Comparison of ENCODE assay signal across 8 mouse cellular contexts in genomic region chr7:98120325-98120724, GRCm38 (mm10). TPM values are rescaled to one million over a fixed set of nuclear protein-coding genes. Genes with fewer than 3 reads are reported as not detected.
DNase-seq lines count a peak whose midpoint lies in the region; ATAC-seq and TF ChIP-seq lines count a peak whose summit lies in the region.

No protein-coding gene starts in this region.

- peak overlapping the region; percentile 57 for H3K4me2 ChIP-seq in intestine, embryonic 16.5 days (ENCODE audit: low read depth, low read length)
- peak overlapping the region; percentile 51 for H3K4me2 ChIP-seq in midbrain, embryonic 12.5 days (replicated peaks)

- no peaks in the 10 kb centered on the region for H3K27me3 ChIP-seq in intestine, embryonic 16.5 days (replicated peaks; ENCODE audit: control insufficient read depth, insufficient read depth, low read length)
- H3K27me3 ChIP-seq in limb, embryonic 10.5 days (ENCODE audit: low read depth, poor library complexity, severe bottlenecking): peaks cover 11% of the 10 kb centered on the region; the same call in 1 of the 2 replicates
- peaks cover 6% of the 10 kb centered on the region; the same call in 1 of the 2 replicates for H3K27me3 ChIP-seq in midbrain, embryonic 12.5 days
- no peaks in the 10 kb centered on the region for H3K27me3 ChIP-seq in spleen, adult 2 months (ENCODE audit: control insufficient read depth, insufficient read depth, low read length)

- ATAC-seq in common myeloid progenitor, adult 5-6 weeks (replicated peaks; ENCODE audit: low read depth, poor library complexity, severe bottlenecking): peak; percentile 91
- ATAC-seq in intestine, embryonic 16.5 days: peak; percentile 79
- peak; percentile 57; the same call in 1 of the 2 replicates for ATAC-seq in midbrain, embryonic 12.5 days (ENCODE audit: low FRiP score, low read depth)

- peak overlapping the region; percentile 77 for H3K27ac ChIP-seq in intestine, embryonic 16.5 days (ENCODE audit: low read length)
- H3K27ac ChIP-seq in limb, embryonic 10.5 days: no peak overlapping the region
- H3K27ac ChIP-seq in midbrain, embryonic 12.5 days (replicated peaks): no peak overlapping the region
- H3K27ac ChIP-seq in spleen, adult 2 months (ENCODE audit: insufficient read depth, low read length): no peak overlapping the region

- peaks cover 18% of the 10 kb centered on the region for H3K4me1 ChIP-seq in intestine, embryonic 16.5 days (ENCODE audit: control insufficient read depth, insufficient read depth, low read length)
- H3K4me1 ChIP-seq in limb, embryonic 10.5 days: peaks cover 18% of the 10 kb centered on the region
- 0 out of 2 replicates have a peak, but pooled peaks cover 5% of the 10 kb centered on the region for H3K4me1 ChIP-seq in midbrain, embryonic 12.5 days
- no peaks in the 10 kb centered on the region; the same call in 1 of the 2 replicates for H3K4me1 ChIP-seq in spleen, adult 2 months (ENCODE audit: control insufficient read depth, insufficient read depth, insufficient read length)

- TF ChIP-seq POLR2A in spleen, adult 2 months (IDR thresholded peaks at IDR 0.05; ENCODE audit: low read depth, low read length): no peak

- H3K9me3 ChIP-seq in intestine, embryonic 16.5 days (ENCODE audit: control insufficient read depth, low read length): no peaks in the 10 kb centered on the region
- no peaks in the 10 kb centered on the region for H3K9me3 ChIP-seq in limb, embryonic 10.5 days (replicated peaks)
- H3K9me3 ChIP-seq in midbrain, embryonic 12.5 days: no peaks in the 10 kb centered on the region

- H3K4me3 ChIP-seq in intestine, embryonic 16.5 days (ENCODE audit: low read length): peak overlapping the region; percentile 33
- H3K4me3 ChIP-seq in limb, embryonic 10.5 days: peak overlapping the region; percentile 41
- 0 out of 2 replicates have a peak overlapping the region, but pooled peaks have one; percentile 21 for H3K4me3 ChIP-seq in midbrain, embryonic 12.5 days
- H3K4me3 ChIP-seq in spleen, adult 2 months (ENCODE audit: extremely low read depth, insufficient read depth, insufficient read length): peak overlapping the region; percentile 42; the same call in 1 of the 2 replicates

- DNase-seq in left cerebral cortex, adult 18-20 months (ENCODE audit: low spot score in 2 of 2): peak; percentile 76 to 79
- DNase-seq in left cerebral cortex, adult 11 months (ENCODE audit: low spot score): no peak
- DNase-seq in gastrocnemius, postnatal 25 days: peak; percentile 47
- peak; percentile 87 for DNase-seq in limb, embryonic 10.5 days (ENCODE audit: low spot score)
- DNase-seq in spleen, adult 2 months (ENCODE audit: low read depth in 1 of 2, low spot score in 2 of 2): peak; percentile 50 to 67

- H3K9ac ChIP-seq in intestine, embryonic 16.5 days (ENCODE audit: low read depth, low read length): peak overlapping the region; percentile 54
- no peak overlapping the region; the same call in 1 of the 2 replicates for H3K9ac ChIP-seq in midbrain, embryonic 12.5 days (replicated peaks)

- H3K36me3 ChIP-seq in intestine, embryonic 16.5 days (ENCODE audit: control insufficient read depth, insufficient read depth, low read length): no peaks in the 10 kb centered on the region
- H3K36me3 ChIP-seq in limb, embryonic 10.5 days: no peaks in the 10 kb centered on the region
- no peaks in the 10 kb centered on the region for H3K36me3 ChIP-seq in midbrain, embryonic 12.5 days
- peaks cover 2% of the 10 kb centered on the region; the same call in 1 of the 2 replicates for H3K36me3 ChIP-seq in spleen, adult 2 months (ENCODE audit: control insufficient read depth, insufficient read depth, low read length)

- TF ChIP-seq CTCF in spleen, adult 2 months (IDR thresholded peaks at IDR 0.05; ENCODE audit: extremely low read depth, insufficient read depth, insufficient read length, insufficient replicate concordance): peak; percentile 82; the same call in 1 of the 2 replicates

- 7% methylated on average over 7 of the region's 7 CpGs for WGBS in intestine, embryonic 16.5 days
- 4% methylated on average over 7 of the region's 7 CpGs for WGBS in limb, embryonic 10.5 days
- 9% methylated on average over 7 of the region's 7 CpGs for WGBS in midbrain, embryonic 12.5 days
- 3% methylated on average over 7 of the region's 7 CpGs for WGBS in spleen, adult 2 months

RNA-seq across cellular contexts. Expression of gene Myo7a, which starts 1.0 kb away (rescaled TPM):
- 10 to 100 TPM in 1 of 2 experiments, 1 to 10 TPM in 1; 9.9 to 10.3 TPM for total RNA-seq in left cerebral cortex, adult 18-20 months (2021)
- total RNA-seq in common myeloid progenitor, adult 5-6 weeks (2017): 7.4 and 7.5 TPM in 2 replicates
- 1 to 10 TPM; 2.8 to 3.5 TPM for total RNA-seq in gastrocnemius, postnatal 25 days (2021)
- polyA plus RNA-seq in intestine, embryonic 16.5 days (2015; fragmentation: Nextera tagmentation; extraction: Ambion mirVana): 24.0 and 35.6 TPM in 2 replicates
- 18.6 and 19.1 TPM in 2 replicates for polyA plus RNA-seq in limb, embryonic 10.5 days (2016; fragmentation: Nextera tagmentation; extraction: Ambion mirVana)
- polyA plus RNA-seq in midbrain, embryonic 12.5 days (2016; fragmentation: Nextera tagmentation; extraction: Ambion mirVana): 20.6 and 21.6 TPM in 2 replicates
- 24.3 and 28.1 TPM in 2 replicates for polyA plus RNA-seq in spleen, adult 2 months (2012; rRNA removed)

RNA-seq across cellular contexts. Expression of gene Omp, which starts 25.0 kb away (rescaled TPM):
- total RNA-seq in left cerebral cortex, adult 18-20 months (2021): under 1 TPM; 0.60 to 0.66 TPM
- 0.23 TPM in 1 of 2 replicates, not detected in the other for total RNA-seq in common myeloid progenitor, adult 5-6 weeks (2017)
- under 1 TPM in 1 of 2 experiments, not detected in 1; 0.11 TPM for total RNA-seq in gastrocnemius, postnatal 25 days (2021)
- polyA plus RNA-seq in intestine, embryonic 16.5 days (2015; fragmentation: Nextera tagmentation; extraction: Ambion mirVana): 0.37 TPM in 2 replicates
- polyA plus RNA-seq in limb, embryonic 10.5 days (2016; fragmentation: Nextera tagmentation; extraction: Ambion mirVana): 0.13 TPM in 2 replicates
- 0.13 TPM in 1 of 2 replicates, not detected in the other for polyA plus RNA-seq in midbrain, embryonic 12.5 days (2016; fragmentation: Nextera tagmentation; extraction: Ambion mirVana)
- 0.59 and 0.60 TPM in 2 replicates for polyA plus RNA-seq in spleen, adult 2 months (2012; rRNA removed)

RNA-seq across cellular contexts. Expression of gene Capn5, which starts 57.7 kb away (rescaled TPM):
- 10 to 100 TPM; 30.4 to 35.0 TPM for total RNA-seq in left cerebral cortex, adult 18-20 months (2021)
- total RNA-seq in common myeloid progenitor, adult 5-6 weeks (2017): 10.6 and 15.1 TPM in 2 replicates
- 1 to 10 TPM; 1.6 to 2.4 TPM for total RNA-seq in gastrocnemius, postnatal 25 days (2021)
- 10.2 and 10.9 TPM in 2 replicates for polyA plus RNA-seq in intestine, embryonic 16.5 days (2015; fragmentation: Nextera tagmentation; extraction: Ambion mirVana)
- 3.4 and 4.5 TPM in 2 replicates for polyA plus RNA-seq in limb, embryonic 10.5 days (2016; fragmentation: Nextera tagmentation; extraction: Ambion mirVana)
- 7.2 and 8.6 TPM in 2 replicates for polyA plus RNA-seq in midbrain, embryonic 12.5 days (2016; fragmentation: Nextera tagmentation; extraction: Ambion mirVana)
- polyA plus RNA-seq in spleen, adult 2 months (2012; rRNA removed): 10.0 and 12.0 TPM in 2 replicates
